Mouse (Mus musculus): ENCODE measurements around the gene Focad.
"Not testable (repeated sequence)": the region's sequence is repeated elsewhere in the genome, so short reads cannot be mapped to it uniquely, and the experiment has no call there.

The Focad gene

DNA sequence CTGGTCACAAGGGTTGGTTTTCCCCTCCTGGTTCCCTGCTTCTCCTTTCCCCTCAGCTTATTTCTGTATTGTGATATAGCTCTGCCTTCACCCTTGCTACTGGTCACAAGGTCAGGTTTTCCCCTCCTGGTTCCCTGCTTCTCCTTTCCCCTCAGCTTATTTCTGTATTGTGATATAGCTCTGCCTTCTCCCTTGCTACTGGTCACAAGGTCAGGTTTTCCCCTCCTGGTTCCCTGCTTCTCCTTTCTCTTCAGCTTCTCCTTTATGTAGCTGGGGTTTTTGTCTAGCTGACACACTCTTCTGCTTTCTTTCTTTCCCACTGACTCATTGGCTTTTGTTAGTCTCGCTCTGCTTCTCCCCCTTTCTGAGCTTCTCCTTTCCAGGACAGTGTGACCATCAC lies 296.2 kb downstream of the Focad start:
- not testable (repeated sequence) for DNase-seq (ENCODE audit: low read depth, low spot score)

- no peak for DNase-seq (ENCODE audit: low read depth, low spot score)
Measured at GRCm38 (mm10) chr4:88395717-88396116, 301.3 kb downstream of the Focad start.

DNA sequence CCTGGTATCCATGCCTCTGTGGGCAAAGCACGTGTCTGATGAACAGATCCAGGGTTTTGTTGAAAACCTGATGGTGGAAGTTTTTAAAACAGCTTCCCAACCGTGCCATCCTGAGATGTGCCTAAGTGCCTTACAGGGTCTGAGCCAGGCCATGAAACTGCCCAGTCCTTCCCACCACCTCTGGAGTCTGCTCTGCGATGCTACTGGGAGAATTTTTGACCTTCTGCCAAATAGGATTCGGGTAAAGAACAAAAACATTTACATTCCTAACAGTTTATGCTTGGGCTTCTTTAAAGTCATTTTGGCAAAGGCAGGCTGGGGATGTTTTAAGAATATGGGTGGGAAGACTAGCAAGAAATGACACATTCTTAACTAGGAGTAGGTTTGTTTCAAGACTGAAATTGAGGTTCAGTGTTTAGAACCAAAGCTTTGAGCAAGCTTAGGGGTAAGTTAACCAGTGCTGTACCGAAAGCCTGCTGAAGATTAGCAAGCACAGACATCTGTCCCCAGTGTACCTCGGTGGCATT lies 302.6 kb downstream of the Focad start:
- DNase-seq (ENCODE audit: low read depth, low spot score): no peak

GRCm38 (mm10) chr4:88400302-88400991 lies 306.0 kb downstream of the Focad start:
- no peak for DNase-seq (ENCODE audit: low read depth, low spot score)

- DNase-seq (ENCODE audit: low read depth, low spot score): no peak
Measured at GRCm38 (mm10) chr4:88400992-88401313, 306.5 kb downstream of the Focad start.

DNA sequence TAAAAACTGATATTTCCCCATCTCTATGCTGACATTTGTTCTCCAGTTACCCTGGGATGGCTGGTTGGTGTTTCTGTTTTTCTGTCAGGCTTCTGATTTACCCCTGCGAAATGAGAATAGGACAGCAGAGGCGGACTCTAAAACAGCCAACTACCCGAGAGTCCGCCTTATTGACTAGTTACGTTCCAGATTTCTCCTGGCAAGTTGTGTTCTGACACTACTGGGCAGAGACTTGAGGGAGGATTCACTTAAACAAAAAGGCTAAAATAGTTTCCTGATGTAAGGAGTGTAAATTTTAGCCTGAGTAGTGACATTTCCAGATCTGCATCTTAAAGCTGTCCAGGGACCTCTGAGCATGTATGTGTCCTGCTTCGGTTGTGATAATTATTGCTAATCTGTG lies 308.5 kb downstream of the Focad start:
- DNase-seq (ENCODE audit: low read depth, low spot score): no peak

DNA sequence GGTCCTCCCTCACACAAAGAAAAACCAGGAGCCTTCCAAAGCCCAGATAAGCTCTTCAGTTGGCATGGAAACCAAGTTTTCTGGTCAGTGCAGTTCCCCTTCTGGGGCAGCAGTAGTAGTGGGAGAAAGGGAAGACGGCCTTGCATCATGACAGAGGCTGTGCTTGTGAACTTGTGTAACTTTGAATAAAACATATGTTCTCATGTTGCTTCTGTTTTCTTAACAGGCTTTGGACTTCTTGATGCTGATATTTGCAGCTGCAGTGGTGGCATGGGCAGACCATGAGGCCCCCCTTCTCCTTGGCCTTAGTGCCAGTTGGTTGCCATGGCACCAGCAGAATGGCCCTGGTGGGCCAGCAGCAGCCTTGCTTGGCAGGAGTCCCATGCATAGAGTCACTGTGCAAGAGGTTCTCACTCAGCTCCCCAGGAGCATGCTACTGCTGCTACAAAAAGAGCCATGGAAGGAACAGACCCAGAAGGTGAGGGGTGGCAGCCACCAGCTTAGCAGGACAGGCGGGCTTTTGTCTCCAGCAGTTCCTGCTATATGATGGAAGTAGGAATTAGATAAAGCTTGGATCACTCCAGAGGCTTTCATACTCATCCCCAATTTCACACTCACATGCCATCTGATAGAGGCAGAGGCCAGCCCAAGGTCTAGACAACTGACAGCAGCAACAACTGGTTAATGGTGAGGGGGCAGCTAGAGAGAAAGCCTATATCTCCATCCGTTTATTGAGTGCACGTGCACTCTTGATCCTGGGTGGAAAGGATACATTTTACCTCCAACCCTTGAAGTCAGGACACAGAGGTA lies 312.7 kb downstream of the Focad start:
- DNase-seq (ENCODE audit: low read depth, low spot score): no peak

- no peak for DNase-seq (ENCODE audit: low read depth, low spot score)
Measured at GRCm38 (mm10) chr4:88409279-88409678, 314.9 kb downstream of the Focad start.

DNA sequence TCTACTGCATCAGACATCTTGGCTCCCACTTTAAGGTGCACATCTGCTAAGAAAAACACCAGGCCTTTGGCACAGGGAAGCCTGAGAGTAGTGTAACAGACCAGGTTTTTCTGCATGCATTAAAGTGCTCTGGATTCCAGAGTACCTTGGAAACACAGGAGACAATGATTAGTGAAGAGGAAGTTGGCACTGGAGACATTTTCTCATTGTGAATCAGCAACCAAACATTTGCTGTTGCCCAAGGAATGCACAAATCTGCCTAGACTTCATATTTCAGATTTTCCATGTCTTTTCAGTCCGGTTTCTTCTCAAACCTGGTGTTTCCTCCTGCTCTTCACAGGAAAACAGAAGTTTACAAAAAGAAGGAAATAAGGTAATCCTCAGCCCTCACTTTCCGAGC lies 317.9 kb downstream of the Focad start:
- DNase-seq (ENCODE audit: low read depth, low spot score): no peak

GRCm38 (mm10) chr4:88415017-88415416 lies 320.6 kb downstream of the Focad start:
- DNase-seq (ENCODE audit: low read depth, low spot score): no peak

DNA sequence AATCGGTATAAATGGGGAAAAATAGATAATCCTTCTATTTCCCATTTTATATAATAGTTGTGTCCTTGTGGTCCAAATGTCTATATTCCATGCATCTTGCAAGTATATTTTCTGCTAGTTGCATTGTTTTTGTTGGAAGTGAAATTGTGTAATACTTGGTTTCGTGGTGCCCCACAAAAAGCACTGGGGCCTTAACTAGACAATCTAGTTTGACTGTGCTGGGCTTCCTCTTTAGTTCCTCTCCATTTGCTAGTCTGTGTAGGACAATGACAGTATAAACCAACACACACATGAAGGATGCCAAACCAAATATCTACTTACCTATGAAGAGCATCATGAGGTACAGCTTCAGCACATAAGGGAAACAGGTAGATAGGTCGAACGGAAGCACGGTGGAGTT lies 324.9 kb downstream of the Focad start:
- DNase-seq (ENCODE audit: low read depth, low spot score): no peak

DNA sequence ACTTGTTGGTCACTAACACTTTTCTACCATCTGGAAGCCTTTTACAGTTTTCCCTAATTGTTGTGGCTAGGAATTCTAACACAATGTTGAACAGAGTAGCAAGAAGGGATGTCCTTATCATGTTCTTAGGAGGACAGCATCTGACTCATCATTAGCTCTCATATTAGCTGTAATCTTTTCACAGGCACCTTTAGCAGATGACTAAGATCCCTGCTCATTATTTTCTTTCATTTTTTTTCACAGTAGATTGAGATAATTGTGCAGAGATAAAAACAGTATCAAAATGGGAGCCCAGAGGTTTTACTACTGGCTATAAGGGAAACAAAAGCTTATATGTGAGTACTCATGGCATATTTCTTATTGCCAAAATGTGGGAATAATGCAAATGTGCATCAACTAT lies 330.1 kb downstream of the Focad start:
- no peak for DNase-seq (ENCODE audit: low read depth, low spot score)

DNA sequence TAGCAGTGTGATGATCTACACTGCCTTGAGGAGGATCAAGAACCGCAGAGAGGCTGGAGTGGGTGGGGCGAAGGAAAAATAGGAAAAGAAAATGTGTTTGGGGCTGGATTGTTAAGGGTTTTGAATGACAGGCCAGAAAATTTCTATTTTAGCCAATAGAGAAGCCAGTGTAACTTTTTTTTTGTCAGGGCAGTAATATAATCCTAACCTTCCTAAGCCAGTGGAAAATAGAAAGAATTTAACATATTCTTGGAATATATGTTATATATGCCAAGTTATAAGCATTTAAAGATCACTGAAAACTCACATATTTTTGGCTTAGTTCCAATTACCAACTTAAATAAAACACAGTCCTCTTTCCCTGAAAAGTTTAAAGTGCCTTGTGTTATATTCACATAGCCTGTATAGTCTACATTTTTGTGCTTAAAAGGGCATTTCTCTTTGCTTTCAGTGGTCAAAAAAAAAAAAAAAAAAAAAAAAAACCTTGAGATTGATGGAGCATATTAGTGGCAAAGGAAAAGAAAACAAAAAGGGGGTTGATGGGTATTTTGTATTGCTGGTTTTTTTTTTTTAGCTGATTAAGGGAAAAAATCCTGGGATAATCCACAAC lies 333.3 kb downstream of the Focad start:
- DNase-seq (ENCODE audit: low read depth, low spot score): no peak

GRCm38 (mm10) chr4:88432412-88433024 lies 338.1 kb downstream of the Focad start:
- no peak for DNase-seq (ENCODE audit: low read depth, low spot score)

GRCm38 (mm10) chr4:88436593-88437165 lies 342.2 kb downstream of the Focad start:
- no peak for DNase-seq (ENCODE audit: low read depth, low spot score)

- no peak for DNase-seq (ENCODE audit: low read depth, low spot score)
Measured at GRCm38 (mm10) chr4:88437166-88437565, 342.7 kb downstream of the Focad start.

- DNase-seq (ENCODE audit: low read depth, low spot score): no peak
Measured at GRCm38 (mm10) chr4:88437917-88438316, 343.5 kb downstream of the Focad start.

GRCm38 (mm10) chr4:88438326-88438989 lies 344.0 kb downstream of the Focad start, which contains the start of gene Hacd4:
TSS of gene Hacd4 (minus strand) at chr4:88438928.
- DNase-seq (ENCODE audit: low read depth, low spot score): no peak

DNA sequence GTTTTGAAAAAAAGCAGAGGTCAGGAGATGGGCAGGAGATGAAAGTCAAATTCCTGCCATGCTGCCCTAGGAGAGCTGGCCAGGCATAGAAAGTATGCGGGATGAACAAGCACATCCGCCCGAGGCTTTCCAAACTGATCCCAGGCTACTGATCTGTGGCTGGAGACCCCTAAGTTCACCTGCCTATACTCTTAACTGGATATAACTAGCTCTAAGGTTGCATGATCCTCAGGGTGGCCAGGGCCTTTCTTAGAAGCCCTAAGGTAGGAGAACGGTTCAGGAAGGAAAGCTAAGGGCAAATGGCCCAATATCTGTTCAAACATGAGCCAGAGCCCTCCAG lies 344.5 kb downstream of the Focad start:
- no peak for DNase-seq (ENCODE audit: low read depth, low spot score)

GRCm38 (mm10) chr4:88439669-88440123 lies 345.3 kb downstream of the Focad start:
- no peak for DNase-seq (ENCODE audit: low read depth, low spot score)

DNA sequence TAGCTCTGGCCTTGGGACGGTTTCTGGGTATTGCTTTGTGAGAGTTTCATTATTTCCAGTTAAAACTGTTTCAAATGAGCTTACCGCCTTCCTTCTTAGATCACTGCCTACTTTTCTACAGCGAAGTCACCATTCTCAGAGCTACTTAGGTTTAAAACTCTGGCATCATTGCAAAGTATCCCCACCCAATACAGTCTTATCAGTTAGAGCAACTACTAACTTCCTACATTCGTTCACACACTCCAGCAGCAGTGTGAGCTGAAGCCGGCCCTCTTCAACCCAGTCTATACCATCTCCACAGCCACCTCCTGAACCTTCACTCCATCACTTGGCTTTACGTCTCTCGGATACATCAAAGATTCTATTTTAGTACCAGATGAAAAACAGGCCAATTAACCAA lies 346.4 kb downstream of the Focad start:
- no peak for DNase-seq (ENCODE audit: low read depth, low spot score)
